Mouse (Mus musculus): Measurements from ENCODE around the gene Slc5a6.
"Not testable (repeated sequence)": the region's sequence is repeated elsewhere in the genome, so short reads cannot be mapped to it uniquely, and the experiment has no call there.

The Slc5a6 gene

GRCm38 (mm10) chr5:31069810-31070209 lies 21.1 kb upstream of the Slc5a6 start:
- DNase-seq (ENCODE audit: low read depth, low spot score), result no peak

- peak; percentile 10 for DNase-seq (ENCODE audit: low read depth, low spot score)
Measured at GRCm38 (mm10) chr5:31055216-31056140, 6.8 kb upstream of the Slc5a6 start.

GRCm38 (mm10) chr5:31054261-31055215 lies 5.8 kb upstream of the Slc5a6 start, which contains the start of gene Cad:
TSS of gene Cad (plus strand) at chr5:31054780.
- peak; percentile 97 for DNase-seq (ENCODE audit: low read depth, low spot score)

GRCm38 (mm10) chr5:31053728-31054127 lies 5.0 kb upstream of the Slc5a6 start:
- DNase-seq (ENCODE audit: low read depth, low spot score), result not testable (repeated sequence)

GRCm38 (mm10) chr5:31050427-31050826 lies 1.7 kb upstream of the Slc5a6 start:
- no peak for DNase-seq (ENCODE audit: low read depth, low spot score)

GRCm38 (mm10) chr5:31047848-31048762 lies 619 bp downstream of the Slc5a6 start, which contains the start of gene Atraid:
TSS of gene Atraid (plus strand) at chr5:31048312.
- DNase-seq (ENCODE audit: low read depth, low spot score), result peak; percentile 100

GRCm38 (mm10) chr5:31047074-31047473 lies 1.6 kb downstream of the Slc5a6 start:
- no peak for DNase-seq (ENCODE audit: low read depth, low spot score)

GRCm38 (mm10) chr5:31046416-31046815 lies 2.3 kb downstream of the Slc5a6 start:
- no peak for DNase-seq (ENCODE audit: low read depth, low spot score)

- DNase-seq (ENCODE audit: low read depth, low spot score), result no peak
Measured at GRCm38 (mm10) chr5:31038171-31038845, 10.4 kb downstream of the Slc5a6 start.

- not testable (repeated sequence) for DNase-seq (ENCODE audit: low read depth, low spot score)
Measured at GRCm38 (mm10) chr5:31036556-31036955, 12.2 kb downstream of the Slc5a6 start.

- no peak for DNase-seq (ENCODE audit: low read depth, low spot score)
Measured at GRCm38 (mm10) chr5:31034669-31035068, 14.1 kb downstream of the Slc5a6 start.

- DNase-seq (ENCODE audit: low read depth, low spot score), result peak; percentile 85
Measured at GRCm38 (mm10) chr5:31031508-31031907, 17.2 kb downstream of the Slc5a6 start.

GRCm38 (mm10) chr5:31030926-31031325 lies 17.8 kb downstream of the Slc5a6 start:
- no peak for DNase-seq (ENCODE audit: low read depth, low spot score)

- no peak for DNase-seq (ENCODE audit: low read depth, low spot score)
Measured at GRCm38 (mm10) chr5:31024641-31025040, 24.1 kb downstream of the Slc5a6 start.

- DNase-seq (ENCODE audit: low read depth, low spot score), result peak; percentile 52
Measured at GRCm38 (mm10) chr5:31023254-31023653, 25.5 kb downstream of the Slc5a6 start.

- no peak for DNase-seq (ENCODE audit: low read depth, low spot score)
Measured at GRCm38 (mm10) chr5:31022690-31023089, 26.0 kb downstream of the Slc5a6 start.

- not testable (repeated sequence) for DNase-seq (ENCODE audit: low read depth, low spot score)
Measured at GRCm38 (mm10) chr5:31021790-31022189, 26.9 kb downstream of the Slc5a6 start.

- DNase-seq (ENCODE audit: low read depth, low spot score), result no peak
Measured at GRCm38 (mm10) chr5:31015913-31016312, 32.8 kb downstream of the Slc5a6 start.

GRCm38 (mm10) chr5:31012737-31013136 lies 36.0 kb downstream of the Slc5a6 start:
- no peak for DNase-seq (ENCODE audit: low read depth, low spot score)

- DNase-seq (ENCODE audit: low read depth, low spot score), result peak; percentile 93
Measured at GRCm38 (mm10) chr5:31004184-31004583, 44.5 kb downstream of the Slc5a6 start.

Data from ZHBTc4 (cell line).